Mouse (Mus musculus): Measurements from ENCODE around the gene Pitpnb.

GRCm38 (mm10) chr5:111396199-111396598 lies 65.6 kb downstream of the Pitpnb start:
- TF ChIP-seq RCOR1 (conservative IDR thresholded peaks at IDR 0.05; ENCODE audit: low read depth, low read length) (no peak), CTCF (conservative IDR thresholded peaks at IDR 0.05 in 1 of 2, IDR thresholded peaks at IDR 0.05 in 1 of 2; ENCODE audit: low read depth in 2 of 2, low read length in 2 of 2) (peak in 1 of 2 experiments; percentile 26; a peak in 3 of 4 replicates), POLR2A (IDR thresholded peaks at IDR 0.05; ENCODE audit: low read depth, low read length) (no peak)
